21 mouse cellular contexts compared by ENCODE assay signal in the genomic region with DNA sequence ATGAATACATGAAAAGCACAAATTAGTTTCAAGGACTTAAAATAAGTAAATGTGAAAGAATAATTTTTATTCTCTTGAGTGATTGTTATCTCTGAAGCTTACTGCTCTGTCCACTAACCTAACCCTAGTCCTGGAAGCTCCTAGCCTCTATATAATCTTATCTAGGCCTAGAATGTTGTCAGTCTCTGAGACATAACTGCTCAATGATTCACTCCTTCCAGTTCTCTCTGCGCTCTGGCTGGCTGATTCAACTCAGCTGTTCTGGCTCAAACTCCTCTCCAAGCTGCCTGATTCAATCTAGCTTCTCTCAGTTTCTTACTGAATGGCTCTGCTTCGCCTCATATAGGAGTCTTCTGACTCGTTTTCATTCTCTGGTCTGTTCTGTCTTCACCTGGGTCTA.
DNase-seq lines count a peak whose midpoint lies in the region; ATAC-seq and TF ChIP-seq lines count a peak whose summit lies in the region.
"Had no signal": no experiment of that assay in that cellular context is flagged by ENCODE, and none has a peak within 500 bp of the region (broad histone marks: within the 10 kb centered on the region; RNA-seq: fewer than 3 reads in every experiment).

No protein-coding gene starts in this region.

- no peak overlapping the region for H3K4me3 ChIP-seq in heart, embryonic 11.5 days (ENCODE audit: low read depth, low read length)
- no peak overlapping the region for H3K4me3 ChIP-seq in heart, embryonic 10.5 days
- no peak overlapping the region; the same call in 1 of the 2 replicates for H3K4me3 ChIP-seq in embryonic fibroblast, embryonic 13.5 days (ENCODE audit: insufficient read depth, low read length)
- no peak overlapping the region for H3K4me3 ChIP-seq in midbrain, embryonic 13.5 days (replicated peaks)
- H3K4me3 ChIP-seq: embryonic facial prominence, embryonic 10.5 days; erythroblast, embryonic 14.5 days; forebrain, embryonic 10.5 days; gastrocnemius, adult 2 months; hindbrain, embryonic 12.5 days had no signal

- H3K4me1 ChIP-seq in heart, embryonic 11.5 days (ENCODE audit: control insufficient read depth, insufficient read depth, low read length) = no peaks in the 10 kb centered on the region
- peaks cover 3% of the 10 kb centered on the region; the same call in 1 of the 2 replicates for H3K4me1 ChIP-seq in heart, embryonic 10.5 days
- H3K4me1 ChIP-seq in embryonic fibroblast, embryonic 13.5 days (ENCODE audit: control insufficient read depth, insufficient read depth, low read length) = 0 out of 2 replicates have a peak, but pooled peaks cover 4% of the 10 kb centered on the region
- H3K4me1 ChIP-seq in midbrain, embryonic 13.5 days (replicated peaks) = no peaks in the 10 kb centered on the region
- H3K4me1 ChIP-seq: hindbrain, embryonic 12.5 days had no signal

- H3K9me3 ChIP-seq in heart, embryonic 11.5 days (replicated peaks; ENCODE audit: control insufficient read depth, low read length) = no peaks in the 10 kb centered on the region
- H3K9me3 ChIP-seq in heart, embryonic 10.5 days = no peaks in the 10 kb centered on the region
- no peaks in the 10 kb centered on the region for H3K9me3 ChIP-seq in midbrain, embryonic 13.5 days
- H3K9me3 ChIP-seq: embryonic facial prominence, embryonic 10.5 days; forebrain, embryonic 10.5 days; hindbrain, embryonic 12.5 days had no signal

- H3K4me2 ChIP-seq in heart, embryonic 11.5 days = no peak overlapping the region
- H3K4me2 ChIP-seq in midbrain, embryonic 13.5 days (replicated peaks) = no peak overlapping the region
- H3K4me2 ChIP-seq: hindbrain, embryonic 12.5 days had no signal

- DNase-seq in adrenal gland, postnatal 25 days = peak; percentile 6
- no peak for DNase-seq in adrenal gland, adult 18-20 months (ENCODE audit: low spot score in 2 of 2)
- no peak for DNase-seq in heart, postnatal 14 days
- peak; percentile 14 to 21 for DNase-seq in heart, postnatal 10 days
- DNase-seq in heart, embryonic 10.5 days (ENCODE audit: low spot score) = no peak
- DNase-seq: cerebellum, adult 18-20 months; cerebellum, adult 9-11 months; gastrocnemius, adult 2 months; gastrocnemius, postnatal 25 days; kidney, adult 8-10 months had no signal

- no peak for TF ChIP-seq POLR2A in embryonic fibroblast, embryonic 13.5 days (IDR thresholded peaks at IDR 0.05; ENCODE audit: low read depth, low read length)

- H3K27ac ChIP-seq in heart, embryonic 11.5 days (ENCODE audit: low read depth, low read length) = peak overlapping the region; percentile 35; the same call in 1 of the 2 replicates
- no peak overlapping the region for H3K27ac ChIP-seq in heart, embryonic 10.5 days
- H3K27ac ChIP-seq in embryonic fibroblast, embryonic 13.5 days (ENCODE audit: insufficient read depth, low read length) = peak overlapping the region; percentile 97
- H3K27ac ChIP-seq in midbrain, embryonic 13.5 days = no peak overlapping the region
- H3K27ac ChIP-seq: embryonic facial prominence, embryonic 10.5 days; forebrain, embryonic 10.5 days; gastrocnemius, adult 2 months; hindbrain, embryonic 12.5 days had no signal

- H3K9ac ChIP-seq in heart, embryonic 11.5 days (ENCODE audit: low read depth, low read length) = no peak overlapping the region
- H3K9ac ChIP-seq in midbrain, embryonic 13.5 days (replicated peaks) = no peak overlapping the region
- H3K9ac ChIP-seq: hindbrain, embryonic 12.5 days had no signal

- no peak for ATAC-seq in heart, embryonic 11.5 days (replicated peaks; ENCODE audit: insufficient number of reproducible peaks, low FRiP score, low TSS enrichment)
- ATAC-seq in midbrain, embryonic 13.5 days = no peak
- ATAC-seq: forebrain, embryonic 14.5 days; hindbrain, embryonic 16.5 days; inflammation-experienced regulatory T-cells, adult 6 months; intestine, postnatal 0 days had no signal

- 28% methylated on average over 3 of the region's 3 CpGs for WGBS in heart, embryonic 11.5 days (ENCODE audit: insufficient replicate concordance)
- WGBS in heart, embryonic 10.5 days = 25% methylated on average over 3 of the region's 3 CpGs
- 82% methylated on average over 3 of the region's 3 CpGs for WGBS in midbrain, embryonic 13.5 days

- intact Hi-C loops in heart, postnatal 14 days (cut with DNase I) = no loop called here
- intact Hi-C loops in heart, postnatal 10 days (cut with DNase I) = no loop called here

- no peaks in the 10 kb centered on the region for H3K36me3 ChIP-seq in heart, embryonic 11.5 days (ENCODE audit: control insufficient read depth, insufficient read depth, low read length)
- no peaks in the 10 kb centered on the region for H3K36me3 ChIP-seq in heart, embryonic 10.5 days
- no peaks in the 10 kb centered on the region for H3K36me3 ChIP-seq in midbrain, embryonic 13.5 days
- H3K36me3 ChIP-seq: embryonic facial prominence, embryonic 10.5 days; forebrain, embryonic 10.5 days; hindbrain, embryonic 12.5 days had no signal

- no peak for TF ChIP-seq CTCF in embryonic fibroblast, embryonic 13.5 days (IDR thresholded peaks at IDR 0.05; ENCODE audit: borderline replicate concordance, insufficient read depth, low read length)

- H3K27me3 ChIP-seq in heart, embryonic 11.5 days (ENCODE audit: control insufficient read depth, insufficient read depth, low read length) = no peaks in the 10 kb centered on the region
- H3K27me3 ChIP-seq in heart, embryonic 10.5 days (ENCODE audit: insufficient read depth, poor library complexity, severe bottlenecking) = no peaks in the 10 kb centered on the region
- H3K27me3 ChIP-seq in midbrain, embryonic 13.5 days = no peaks in the 10 kb centered on the region
- H3K27me3 ChIP-seq: hindbrain, embryonic 12.5 days had no signal

Comparison
In these comparisons a context has a peak if more than half of its experiments do, and no peak if none do; other contexts are left out.
1. DNase-seq: peak in adrenal gland, postnatal 25 days (single experiment) and heart, postnatal 10 days (2 of 2); none in adrenal gland, adult 18-20 months (0 of 2), heart, postnatal 14 days (0 of 2) and heart, embryonic 10.5 days (single experiment).
2. H3K27ac ChIP-seq: peak in heart, embryonic 11.5 days (single experiment) and embryonic fibroblast, embryonic 13.5 days (single experiment); none in heart, embryonic 10.5 days (single experiment) and midbrain, embryonic 13.5 days (single experiment).